Mouse (Mus musculus): ENCODE data around the gene Caprin1.

DNA sequence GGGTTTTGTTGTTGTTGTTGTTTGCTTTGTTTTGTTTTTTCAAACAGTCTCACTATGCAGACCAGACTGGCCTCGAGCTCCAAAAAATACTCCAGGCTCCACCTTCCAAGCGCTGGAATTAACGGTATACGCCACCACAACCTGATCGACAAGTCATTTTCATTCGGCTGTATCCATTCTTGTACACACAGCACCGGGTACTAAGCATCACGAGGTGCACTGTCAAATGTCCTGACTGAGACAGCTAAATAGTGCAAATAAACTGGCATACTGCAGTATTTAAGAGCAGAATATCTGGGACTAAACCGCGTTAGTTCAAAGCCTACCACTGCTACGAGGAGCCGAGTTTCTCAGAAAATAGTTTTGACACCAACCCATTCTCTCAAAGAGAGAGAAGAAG lies 37.0 kb downstream of the Caprin1 start:
- no peak for TF ChIP-seq CTCF (IDR thresholded peaks at IDR 0.05; ENCODE audit: low read depth)
- TF ChIP-seq EP300 (IDR thresholded peaks at IDR 0.05; ENCODE audit: low read depth) = no peak; the same call in 1 of the 2 replicates

All from heart, postnatal 0 days (tissue).